Mouse (Mus musculus): Measurements from ENCODE around the gene Calca.

DNA sequence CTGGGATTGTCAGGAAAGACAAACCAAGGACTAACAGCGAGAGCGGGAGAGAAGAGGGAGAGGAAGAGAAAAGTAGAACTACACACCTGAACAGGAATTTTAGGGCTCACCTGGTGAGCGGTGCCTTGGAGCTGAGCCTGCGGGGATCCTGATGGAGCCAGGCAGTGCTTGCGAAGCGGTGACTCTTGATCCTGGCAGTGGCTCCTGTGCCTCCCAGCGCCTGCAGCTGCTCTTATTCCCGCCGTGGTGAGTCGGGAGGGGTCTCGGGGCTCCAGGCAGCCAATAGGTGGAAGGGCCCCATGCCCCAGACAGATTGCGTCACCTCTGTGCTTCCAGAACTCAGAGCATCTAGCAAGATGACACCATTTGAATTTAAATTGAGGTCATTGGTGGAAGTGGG, at the start of gene Calca:
- TF ChIP-seq CTCF (IDR thresholded peaks at IDR 0.05; ENCODE audit: low read depth, low read length) (no peak), TAL1 (conservative IDR thresholded peaks at IDR 0.05; ENCODE audit: low read depth, low read length) (no peak), GATA1 (IDR thresholded peaks at IDR 0.05; ENCODE audit: borderline replicate concordance, low read length) (no peak), POLR2AphosphoS5 (IDR thresholded peaks at IDR 0.05; ENCODE audit: insufficient replicate concordance, low read depth, low read length) (no peak), GATA2 (IDR thresholded peaks at IDR 0.05; ENCODE audit: borderline replicate concordance, low read depth, low read length) (no peak)
